Mouse (Mus musculus): ENCODE data around the gene Tprkb.
"Not testable (repeated sequence)": the region's sequence is repeated elsewhere in the genome, so short reads cannot be mapped to it uniquely, and the experiment has no call there.

Gene Tprkb

GRCm38 (mm10) chr6:85911587-85911986, at the start of gene Tprkb:
Gene Tprkb, plus strand, starts transcription at chr6:85911865.
- in situ Hi-C loops (cut with MboI, MseI): loop anchor here (25.0 kb wide), 1 partner anchor 451 kb away; the partner anchor contains the start of genes Fam136a and Snrpg

GRCm38 (mm10) chr6:85862565-85862964, 49.1 kb upstream of the Tprkb start:
- in situ Hi-C loops (cut with MboI, MseI): no loop called here

GRCm38 (mm10) chr6:85863136-85863535, 48.5 kb upstream of the Tprkb start:
- in situ Hi-C loops (cut with MboI, MseI): no loop called here

GRCm38 (mm10) chr6:85863840-85864239, 47.8 kb upstream of the Tprkb start:
- in situ Hi-C loops (cut with MboI, MseI): no loop called here

GRCm38 (mm10) chr6:85864900-85865639, 46.6 kb upstream of the Tprkb start:
- in situ Hi-C loops (cut with MboI, MseI): not testable (repeated sequence)

GRCm38 (mm10) chr6:85866166-85866565, 45.5 kb upstream of the Tprkb start:
- in situ Hi-C loops (cut with MboI, MseI): not testable (repeated sequence)

GRCm38 (mm10) chr6:85866995-85867394, 44.7 kb upstream of the Tprkb start:
- in situ Hi-C loops (cut with MboI, MseI): not testable (repeated sequence)

- in situ Hi-C loops (cut with MboI, MseI): no loop called here
Measured at GRCm38 (mm10) chr6:85867726-85868690, 43.7 kb upstream of the Tprkb start.

GRCm38 (mm10) chr6:85869006-85869405, 42.7 kb upstream of the Tprkb start, which contains the start of gene Nat8f2:
Gene Nat8f2, minus strand, starts transcription at chr6:85869158.
- in situ Hi-C loops (cut with MboI, MseI): not testable (repeated sequence)

GRCm38 (mm10) chr6:85883246-85883645, 28.4 kb upstream of the Tprkb start:
- in situ Hi-C loops (cut with MboI, MseI): not testable (repeated sequence)

- in situ Hi-C loops (cut with MboI, MseI): no loop called here
Measured at GRCm38 (mm10) chr6:85884311-85884710, 27.4 kb upstream of the Tprkb start.

- in situ Hi-C loops (cut with MboI, MseI): no loop called here
Measured at GRCm38 (mm10) chr6:85888961-85889360, 22.7 kb upstream of the Tprkb start.

- in situ Hi-C loops (cut with MboI, MseI): not testable (repeated sequence)
Measured at GRCm38 (mm10) chr6:85895061-85895648, 16.5 kb upstream of the Tprkb start.

- in situ Hi-C loops (cut with MboI, MseI): not testable (repeated sequence)
Measured at GRCm38 (mm10) chr6:85898596-85899475, 12.8 kb upstream of the Tprkb start.

- in situ Hi-C loops (cut with MboI, MseI): loop anchor here (10.0 to 25.0 kb wide), 2 partner anchors 318 to 460 kb away; partner anchors contain the start of genes Alms1, Fam136a and Snrpg
Measured at GRCm38 (mm10) chr6:85902303-85902702, 9.4 kb upstream of the Tprkb start.

GRCm38 (mm10) chr6:85904642-85905061, 7.0 kb upstream of the Tprkb start, which contains the start of gene Nat8f4:
Gene Nat8f4, minus strand, starts transcription at chr6:85904884.
- in situ Hi-C loops (cut with MboI, MseI): loop anchor here (10.0 to 25.0 kb wide), 2 partner anchors 320 to 458 kb away; partner anchors contain the start of genes Alms1, Fam136a and Snrpg

- in situ Hi-C loops (cut with MboI, MseI): loop anchor here (10.0 to 25.0 kb wide), 2 partner anchors 322 to 455 kb away; partner anchors contain the start of genes Alms1, Fam136a and Snrpg
Measured at GRCm38 (mm10) chr6:85906911-85907351, 4.7 kb upstream of the Tprkb start.

GRCm38 (mm10) chr6:85908341-85908740, 3.3 kb upstream of the Tprkb start:
- in situ Hi-C loops (cut with MboI, MseI): loop anchor here (10.0 to 25.0 kb wide), 2 partner anchors 324 to 454 kb away; partner anchors contain the start of genes Alms1, Fam136a and Snrpg

GRCm38 (mm10) chr6:85909704-85910103, 2.0 kb upstream of the Tprkb start:
- in situ Hi-C loops (cut with MboI, MseI): loop anchor here (10.0 to 25.0 kb wide), 2 partner anchors 325 to 453 kb away; partner anchors contain the start of genes Alms1, Fam136a and Snrpg

- in situ Hi-C loops (cut with MboI, MseI): loop anchor here (25.0 kb wide), 1 partner anchor 447 kb away; the partner anchor contains the start of genes Fam136a and Snrpg
Measured at GRCm38 (mm10) chr6:85915141-85915538, 3.5 kb downstream of the Tprkb start.
